Mouse (Mus musculus) forebrain, embryonic 12.5 days (tissue): ENCODE measurements at regions not wholly inside any gene's neighbourhood (a gene's known extent, or its start where the extent isn't known, plus 50 kb on each side); places are given as distances from the start of the nearest gene placed in this dataset.

Source experiments
- ATAC-seq: fragments of 200-750 bp; cut with Nextera tagmentation; 2 replicates; pipeline ENCODE4 v1.8.0; 2017; ENCODE audit warnings: moderate TSS enrichment; ENCODE audit not compliant: low FRiP score
- H3K27ac ChIP-seq: fragments of 300-500 bp; sonication (generic); 2 replicates; pipeline ENCODE4 v1.5.1; 2016; ENCODE audit warnings: mild to moderate bottlenecking
- H3K27me3 ChIP-seq: fragments of 300-500 bp; sonication (generic); 2 replicates; pipeline ENCODE4 v1.6.1; 2016; ENCODE audit warnings: mild to moderate bottlenecking
- H3K36me3 ChIP-seq: fragments of 300-500 bp; sonication (generic); replicated peaks from 2 replicates; pipeline ENCODE4 v1.6.1; 2016; ENCODE audit warnings: mild to moderate bottlenecking
- H3K4me1 ChIP-seq: fragments of 300-500 bp; sonication (generic); 2 replicates; pipeline ENCODE4 v1.6.1; 2016
- H3K4me2 ChIP-seq: fragments of 300-500 bp; sonication (generic); 2 replicates; pipeline ENCODE4 v1.6.1; 2016; ENCODE audit warnings: mild to moderate bottlenecking, moderate library complexity
- H3K4me3 ChIP-seq: fragments of 300-500 bp; sonication (generic); replicated peaks from 2 replicates; pipeline ENCODE4 v1.5.1; 2016; ENCODE audit warnings: mild to moderate bottlenecking
- H3K9ac ChIP-seq: fragments of 300-500 bp; sonication (generic); 2 replicates; pipeline ENCODE4 v1.6.1; 2016; ENCODE audit warnings: mild to moderate bottlenecking
- H3K9me3 ChIP-seq: fragments of 300-500 bp; sonication (generic); 2 replicates; pipeline ENCODE4 v1.6.1; 2016
- WGBS: fragments of 180-500 bp; shearing (Covaris S2); methylation state at CpG from one replicate; pipeline ENCODE4 v1.1.7; 2016; 5-methylcytosine and 5-hydroxymethylcytosine counted together

DNA sequence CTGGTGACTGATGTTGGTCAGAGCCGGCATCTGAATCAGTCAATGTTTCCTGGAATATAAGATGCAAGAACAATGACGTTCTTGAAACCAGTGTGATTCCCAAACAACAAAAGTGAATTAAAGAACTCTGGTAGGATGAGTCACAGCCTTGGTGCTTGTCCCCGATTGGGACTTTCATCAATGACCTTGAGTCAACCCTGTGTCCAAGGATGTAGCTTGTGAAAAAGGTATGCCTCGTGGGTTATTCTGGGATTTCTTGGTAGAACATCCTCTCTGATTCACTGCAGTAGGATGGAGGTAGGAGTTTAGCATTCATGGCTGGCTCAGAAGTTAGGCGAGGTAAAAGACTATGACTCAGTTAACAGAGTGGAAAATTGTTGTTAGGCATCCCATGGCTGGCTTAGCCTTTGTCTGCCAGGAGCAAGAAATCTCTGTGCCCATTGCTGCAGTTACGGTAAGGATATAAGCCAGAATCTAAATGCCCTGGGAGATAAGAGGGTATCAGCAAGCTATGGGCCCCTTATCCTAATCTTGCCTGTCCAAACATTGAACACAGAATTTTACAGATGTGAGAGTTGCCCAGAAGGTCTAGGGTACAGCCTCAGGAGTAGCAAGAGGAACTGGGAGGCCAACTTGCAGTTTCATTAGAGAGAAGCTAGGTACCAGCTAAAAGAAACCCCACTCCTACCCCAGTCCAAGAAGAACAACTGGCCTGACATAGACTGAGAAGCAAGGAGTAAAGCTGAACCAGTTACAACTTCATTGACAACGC, 55.9 kb upstream of the Ralgps2 start:
- ATAC-seq: no peak
- 92% methylated on average over 7 of the region's 7 CpGs for WGBS
- Histone ChIP-seq H3K27ac (no peak overlapping the region), H3K27me3 (no peaks in the 10 kb centered on the region), H3K9ac (no peak overlapping the region), H3K4me1 (peaks cover 38% of the 10 kb centered on the region), H3K4me2 (no peak overlapping the region), H3K36me3 (no peaks in the 10 kb centered on the region), H3K9me3 (no peaks in the 10 kb centered on the region), H3K4me3 (no peak overlapping the region)

DNA sequence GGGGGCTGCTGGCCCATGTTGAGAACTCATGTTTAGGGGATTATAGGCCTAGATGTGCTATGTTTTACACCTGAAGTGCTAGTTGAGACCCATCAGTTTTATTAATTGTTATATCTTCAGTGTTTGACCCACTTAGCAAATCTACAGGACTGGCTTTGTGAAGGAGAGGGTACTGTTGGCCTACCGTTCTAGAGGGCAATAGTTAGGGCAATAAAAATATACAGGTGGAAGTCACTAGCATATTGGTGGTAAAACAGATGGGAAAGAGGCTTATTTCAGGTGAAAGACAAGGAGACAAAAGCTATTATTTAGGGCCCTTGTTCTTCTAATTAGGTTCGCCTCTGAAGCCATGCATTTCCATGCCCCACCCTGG, 55.2 kb upstream of the Ralgps2 start:
- Histone ChIP-seq H3K4me2 (no peak overlapping the region), H3K36me3 (no peaks in the 10 kb centered on the region), H3K27ac (no peak overlapping the region), H3K4me3 (no peak overlapping the region), H3K9ac (no peak overlapping the region), H3K4me1 (peaks cover 38% of the 10 kb centered on the region), H3K27me3 (no peaks in the 10 kb centered on the region), H3K9me3 (no peaks in the 10 kb centered on the region)
- WGBS: 89% methylated on average over 2 of the region's 2 CpGs
- no peak for ATAC-seq

DNA sequence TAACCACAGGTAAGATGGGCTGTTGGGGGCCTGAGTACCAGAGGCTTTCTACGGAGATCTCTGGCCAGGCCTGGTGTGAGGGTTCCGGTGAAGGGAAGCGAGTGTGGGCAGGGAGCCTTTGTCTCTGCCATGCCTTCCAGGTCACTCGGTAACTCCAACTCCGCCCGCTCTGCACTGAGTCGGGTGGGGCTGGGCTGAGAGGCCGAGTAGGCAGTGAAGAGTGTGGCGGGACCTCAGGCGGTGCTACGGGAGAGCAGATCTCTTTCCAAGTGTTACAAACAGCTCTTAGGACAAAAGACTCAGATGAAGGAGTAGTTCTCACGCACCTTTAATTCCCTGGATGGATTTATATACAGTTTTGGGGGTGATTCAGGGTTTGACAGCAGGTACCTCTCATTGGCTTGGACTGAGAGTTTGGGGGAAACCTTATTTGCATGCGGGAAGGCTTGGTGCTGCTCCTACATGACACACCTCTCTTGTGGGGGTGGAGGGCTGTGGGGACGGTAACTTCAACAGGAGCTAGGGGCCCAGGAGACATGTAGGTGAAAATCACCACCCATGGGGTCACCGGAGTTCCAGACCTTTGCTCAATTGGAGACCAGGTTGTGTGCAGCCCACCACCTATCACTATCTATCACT, 54.7 kb upstream of the Ralgps2 start:
- WGBS: 69% methylated on average over 15 of the region's 15 CpGs
- H3K27ac ChIP-seq: no peak overlapping the region

DNA sequence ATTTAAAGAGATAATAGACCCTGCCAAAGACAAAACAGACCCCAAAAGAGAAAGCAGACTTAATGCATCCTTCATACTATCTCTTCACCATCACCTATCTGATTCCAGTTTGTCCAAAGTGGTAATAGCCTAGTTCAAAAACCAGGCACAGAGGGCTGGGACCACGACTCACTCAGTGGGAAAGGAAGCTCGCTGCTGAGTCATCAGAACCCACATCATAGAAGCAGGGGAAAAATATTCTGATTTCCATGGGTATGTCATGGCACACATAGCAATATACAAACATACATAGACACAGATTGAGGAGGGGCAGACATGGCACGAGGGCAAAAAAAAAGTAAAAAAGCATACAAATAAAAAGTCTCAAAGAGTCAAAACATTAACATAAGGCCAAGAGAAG, 53.7 kb upstream of the Ralgps2 start:
- no peaks in the 10 kb centered on the region for H3K36me3 ChIP-seq
- no peak for ATAC-seq
- no peak overlapping the region for H3K9ac ChIP-seq
- H3K27me3 ChIP-seq: no peaks in the 10 kb centered on the region
- no peak overlapping the region for H3K4me3 ChIP-seq
- no peak overlapping the region for H3K4me2 ChIP-seq
- H3K4me1 ChIP-seq: peaks cover 45% of the 10 kb centered on the region
- H3K9me3 ChIP-seq: no peaks in the 10 kb centered on the region
- WGBS: 84% methylated on average over 3 of the region's 3 CpGs
- H3K27ac ChIP-seq: peak overlapping the region; percentile 14

More for the DNA sequence above, 54.7 kb upstream of the Ralgps2 start:
- Histone ChIP-seq H3K9ac (no peak overlapping the region), H3K36me3 (no peaks in the 10 kb centered on the region), H3K27me3 (no peaks in the 10 kb centered on the region), H3K4me2 (no peak overlapping the region), H3K4me1 (peaks cover 43% of the 10 kb centered on the region), H3K9me3 (no peaks in the 10 kb centered on the region), H3K4me3 (no peak overlapping the region)
- ATAC-seq: no peak

DNA sequence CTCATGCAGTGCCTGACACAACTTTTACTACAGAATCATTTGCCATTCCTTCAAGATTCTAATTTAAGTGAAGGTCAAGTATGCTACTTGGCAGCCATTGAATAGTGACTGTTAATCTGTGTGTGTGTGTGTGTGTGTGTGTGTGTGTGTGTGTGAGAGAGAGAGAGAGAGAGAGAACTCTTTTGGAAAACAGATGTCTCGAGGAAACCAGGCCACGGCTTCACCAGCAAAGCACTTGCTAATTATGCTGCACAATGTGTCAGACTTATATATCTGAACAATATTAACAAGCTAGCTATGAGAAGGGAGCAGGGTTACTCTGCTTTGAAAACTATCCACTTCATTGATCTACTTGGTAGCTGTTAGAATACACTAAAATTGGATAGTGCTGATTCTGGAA, 53.1 kb upstream of the Ralgps2 start:
- Histone ChIP-seq H3K9me3 (no peaks in the 10 kb centered on the region), H3K4me1 (peaks cover 39% of the 10 kb centered on the region), H3K9ac (no peak overlapping the region), H3K4me3 (no peak overlapping the region), H3K27me3 (no peaks in the 10 kb centered on the region), H3K36me3 (no peaks in the 10 kb centered on the region), H3K27ac (peak overlapping the region; percentile 14; the same call in 1 of the 2 replicates), H3K4me2 (no peak overlapping the region)
- no peak for ATAC-seq
- 35% methylated on average over 2 of the region's 2 CpGs for WGBS

DNA sequence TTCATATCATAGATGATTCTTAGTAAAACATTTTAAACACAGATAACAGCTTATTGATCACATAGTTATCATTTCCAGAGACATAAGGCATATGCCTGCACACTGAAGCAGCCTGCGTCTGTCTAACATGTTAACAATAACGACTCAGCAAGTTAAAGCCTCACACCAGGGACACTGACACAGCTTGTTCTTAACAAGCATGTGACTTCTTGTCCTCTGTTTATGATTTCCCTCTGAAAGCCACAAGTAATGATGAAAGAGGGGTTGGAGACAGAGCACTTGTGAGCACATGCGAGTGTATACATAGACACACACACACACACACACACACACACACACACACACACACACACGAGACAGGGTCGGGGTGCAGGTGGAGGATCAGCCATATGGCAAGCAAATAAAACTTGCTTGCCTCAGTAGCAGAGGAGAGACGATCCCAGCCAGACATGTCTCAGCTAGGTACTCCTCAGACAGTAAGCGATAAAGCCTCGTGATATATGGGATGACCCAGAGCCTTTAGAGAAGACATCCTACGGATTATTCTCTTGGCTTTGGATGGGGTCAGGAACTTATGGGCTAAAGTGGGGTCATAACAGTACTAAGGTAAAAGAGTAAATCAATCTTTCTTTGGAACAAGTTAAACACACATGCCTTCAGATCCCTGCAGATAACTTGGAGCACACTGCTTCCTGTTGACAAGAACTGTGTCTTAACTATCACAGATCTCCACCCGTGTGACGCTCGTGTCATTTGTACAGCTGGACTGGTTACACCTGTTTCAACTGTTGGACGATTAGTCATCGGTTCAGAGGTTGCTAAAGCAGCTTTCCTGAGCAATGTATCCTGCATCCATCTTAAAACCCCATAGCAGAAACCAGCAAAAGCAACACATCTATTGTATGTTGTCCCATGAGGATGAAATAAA, 51.4 kb upstream of the Ralgps2 start:
- Histone ChIP-seq H3K4me3 (no peak overlapping the region), H3K36me3 (no peaks in the 10 kb centered on the region), H3K4me2 (no peak overlapping the region), H3K27me3 (no peaks in the 10 kb centered on the region), H3K27ac (peak overlapping the region; percentile 31; the same call in 1 of the 2 replicates), H3K9ac (no peak overlapping the region), H3K9me3 (no peaks in the 10 kb centered on the region), H3K4me1 (peaks cover 29% of the 10 kb centered on the region)
- WGBS: 80% methylated on average over 14 of the region's 14 CpGs
- ATAC-seq: no peak; the same call in 1 of the 2 replicates

DNA sequence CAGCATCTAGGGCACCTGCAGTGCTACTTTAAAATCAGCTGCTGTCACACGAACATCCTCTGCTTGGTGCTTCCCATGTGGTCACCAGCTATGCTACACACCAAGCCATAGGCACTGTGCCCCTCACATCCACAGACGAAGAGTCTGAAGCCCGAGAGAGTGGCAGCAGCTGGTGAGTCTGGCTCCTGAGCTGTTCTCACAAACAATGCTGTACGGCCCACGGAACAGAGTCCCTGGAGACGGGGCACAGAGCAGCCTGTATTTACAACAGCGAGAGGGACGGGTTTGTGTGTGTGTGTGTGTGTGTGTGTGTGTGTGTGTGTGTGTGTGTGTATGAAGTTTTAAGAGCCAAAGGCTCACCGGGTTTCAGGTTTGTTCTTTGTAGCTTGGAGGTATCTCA, 50.7 kb upstream of the Ralgps2 start:
- Histone ChIP-seq H3K27ac (peak overlapping the region; percentile 31; the same call in 1 of the 2 replicates), H3K4me3 (no peak overlapping the region), H3K4me2 (no peak overlapping the region; the same call in 1 of the 2 replicates), H3K4me1 (peaks cover 31% of the 10 kb centered on the region), H3K9ac (no peak overlapping the region), H3K27me3 (no peaks in the 10 kb centered on the region), H3K9me3 (no peaks in the 10 kb centered on the region), H3K36me3 (no peaks in the 10 kb centered on the region)
- ATAC-seq: peak; percentile 78
- WGBS: 42% methylated on average over 9 of the region's 9 CpGs

DNA sequence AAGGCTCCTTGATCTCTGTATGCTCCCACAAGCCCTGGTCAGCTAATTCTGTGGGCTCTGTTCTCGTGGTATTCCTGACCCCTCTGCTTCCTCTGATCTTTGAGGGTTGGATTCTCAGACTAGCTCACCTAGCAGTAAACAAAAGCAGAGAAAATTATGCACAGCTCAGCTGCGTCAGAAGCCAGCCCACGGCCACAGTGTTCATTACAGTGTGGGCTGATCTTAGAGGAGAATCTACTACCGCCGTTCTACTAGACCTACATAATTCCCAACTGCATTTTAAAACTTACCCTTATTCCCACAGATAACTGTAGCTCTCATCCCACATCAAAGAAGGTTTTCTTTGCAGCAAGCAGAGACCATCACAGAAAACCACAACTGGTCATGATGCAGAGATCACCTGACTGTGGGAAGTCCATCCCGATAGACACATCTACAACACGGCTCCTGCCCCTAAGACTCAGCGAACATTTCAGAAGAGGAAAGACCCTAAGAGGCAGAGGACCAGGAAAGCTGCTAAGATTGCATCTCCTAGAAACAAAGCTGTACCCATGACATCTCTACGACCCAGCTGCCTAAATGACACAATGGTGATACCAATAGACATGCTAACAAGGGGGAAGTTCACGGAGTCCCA, 49.8 kb upstream of the Ralgps2 start:
- Histone ChIP-seq H3K27me3 (no peaks in the 10 kb centered on the region), H3K9me3 (no peaks in the 10 kb centered on the region), H3K4me3 (no peak overlapping the region), H3K36me3 (no peaks in the 10 kb centered on the region), H3K4me1 (peaks cover 31% of the 10 kb centered on the region), H3K9ac (no peak overlapping the region), H3K4me2 (no peak overlapping the region), H3K27ac (no peak overlapping the region)
- 87% methylated on average over 10 of the region's 10 CpGs for WGBS
- no peak for ATAC-seq
